Mouse (Mus musculus): ENCODE results near the gene Rnf208.
"Not testable (repeated sequence)": the region's sequence is repeated elsewhere in the genome, so short reads cannot be mapped to it uniquely, and the experiment has no call there.

Rnf208 gene

GRCm38 (mm10) chr2:25246183-25247072 is 4.4 kb downstream of the Rnf208 start, which contains the start of gene AL732309.1:
Gene AL732309.1 (minus strand): TSS chr2:25246863.
- DNase-seq (ENCODE audit: low spot score in 2 of 2): no peak

- DNase-seq (ENCODE audit: low spot score in 2 of 2): no peak
Measured at GRCm38 (mm10) chr2:25252331-25252730, 10.3 kb downstream of the Rnf208 start.

- DNase-seq (ENCODE audit: low spot score in 2 of 2): peak; percentile 75 to 77
Measured at GRCm38 (mm10) chr2:25255284-25255779, 13.3 kb downstream of the Rnf208 start, which contains the start of gene Tmem203. Gene Tmem203 (plus strand): TSS chr2:25255439.

GRCm38 (mm10) chr2:25256443-25257109 is 14.5 kb downstream of the Rnf208 start:
- DNase-seq (ENCODE audit: low spot score in 2 of 2): not testable (repeated sequence)

GRCm38 (mm10) chr2:25257250-25257649 is 15.2 kb downstream of the Rnf208 start:
- not testable (repeated sequence) for DNase-seq (ENCODE audit: low spot score in 2 of 2)

- no peak for DNase-seq (ENCODE audit: low spot score in 2 of 2)
Measured at GRCm38 (mm10) chr2:25258887-25259286, 16.8 kb downstream of the Rnf208 start.

- DNase-seq (ENCODE audit: low spot score in 2 of 2): peak in 1 of 2 experiments; percentile 42
Measured at GRCm38 (mm10) chr2:25261870-25262269, 19.8 kb downstream of the Rnf208 start.

GRCm38 (mm10) chr2:25262291-25262767 is 20.3 kb downstream of the Rnf208 start, which contains the start of gene Tprn:
Gene Tprn (plus strand): TSS chr2:25262618.
- peak; percentile 94 to 97 for DNase-seq (ENCODE audit: low spot score in 2 of 2)

GRCm38 (mm10) chr2:25262795-25263622 is 21.0 kb downstream of the Rnf208 start:
- DNase-seq (ENCODE audit: low spot score in 2 of 2): no peak

GRCm38 (mm10) chr2:25263623-25264285 is 21.7 kb downstream of the Rnf208 start:
- no peak for DNase-seq (ENCODE audit: low spot score in 2 of 2)

- DNase-seq (ENCODE audit: low spot score in 2 of 2): no peak
Measured at GRCm38 (mm10) chr2:25264286-25264660, 22.2 kb downstream of the Rnf208 start.

- DNase-seq (ENCODE audit: low spot score in 2 of 2): no peak
Measured at GRCm38 (mm10) chr2:25264851-25265250, 22.8 kb downstream of the Rnf208 start.

GRCm38 (mm10) chr2:25265897-25266656 is 24.0 kb downstream of the Rnf208 start:
- no peak for DNase-seq (ENCODE audit: low spot score in 2 of 2)

- no peak for DNase-seq (ENCODE audit: low spot score in 2 of 2)
Measured at GRCm38 (mm10) chr2:25266720-25267119, 24.7 kb downstream of the Rnf208 start.

- no peak for DNase-seq (ENCODE audit: low spot score in 2 of 2)
Measured at GRCm38 (mm10) chr2:25267241-25267640, 25.2 kb downstream of the Rnf208 start.

- no peak for DNase-seq (ENCODE audit: low spot score in 2 of 2)
Measured at GRCm38 (mm10) chr2:25267746-25268309, 25.8 kb downstream of the Rnf208 start.

GRCm38 (mm10) chr2:25271827-25272511 is 29.9 kb downstream of the Rnf208 start, which contains the start of the genes Ssna1 and Anapc2:
Gene Ssna1 (minus strand): TSS chr2:25272438.
Gene Anapc2 (plus strand): TSS chr2:25272478.
- peak; percentile 95 to 97 for DNase-seq (ENCODE audit: low spot score in 2 of 2)

GRCm38 (mm10) chr2:25272515-25272914 is 30.5 kb downstream of the Rnf208 start:
- no peak for DNase-seq (ENCODE audit: low spot score in 2 of 2)

- DNase-seq (ENCODE audit: low spot score in 2 of 2): no peak
Measured at GRCm38 (mm10) chr2:25273010-25273409, 31.0 kb downstream of the Rnf208 start.
